Mouse (Mus musculus): ENCODE results near the gene Kansl2. TPM values are rescaled to one million over a fixed set of nuclear protein-coding genes. Genes with fewer than 3 reads are reported as not detected.

The Kansl2 gene
- polyA plus RNA-seq (2012; rRNA removed): 32.0 and 33.1 TPM in 2 replicates

GRCm38 (mm10) chr15:98533881-98534627 lies at the start of gene Kansl2:
Gene Kansl2, minus strand, starts transcription at chr15:98534264.
- peak; percentile 99 for DNase-seq
- WGBS: under 1% methylated on average over 70 of the region's 70 CpGs
- H3K4me1 ChIP-seq (ENCODE audit: control insufficient read depth, insufficient read depth, low read length): peaks cover 5% of the 10 kb centered on the region; the same call in 1 of the 2 replicates
- H3K27ac ChIP-seq (ENCODE audit: insufficient read depth, low read depth, low read length): peak within 1 kb of the TSS; percentile 98
- no peaks in the 10 kb centered on the region; the same call in 1 of the 2 replicates for H3K36me3 ChIP-seq (ENCODE audit: control insufficient read depth, insufficient read depth, low read length)
- TF ChIP-seq POLR2A (IDR thresholded peaks at IDR 0.05; ENCODE audit: low read depth, low read length) (peak; percentile 82), CTCF (conservative IDR thresholded peaks at IDR 0.05; ENCODE audit: insufficient read depth, insufficient read length, low read depth, low read length) (no peak)
- peak within 1 kb of the TSS; percentile 87 for H3K4me3 ChIP-seq (ENCODE audit: insufficient read depth, low read depth, low read length)
- no peaks in the 10 kb centered on the region for H3K27me3 ChIP-seq (replicated peaks; ENCODE audit: control insufficient read depth, insufficient read depth, low read length)

- DNase-seq: no peak
- TF ChIP-seq CTCF (conservative IDR thresholded peaks at IDR 0.05; ENCODE audit: insufficient read depth, insufficient read length, low read depth, low read length) (no peak), POLR2A (IDR thresholded peaks at IDR 0.05; ENCODE audit: low read depth, low read length) (no peak)
- H3K36me3 ChIP-seq (ENCODE audit: control insufficient read depth, insufficient read depth, low read length): no peaks in the 10 kb centered on the region
- peaks cover 11% of the 10 kb centered on the region; the same call in 1 of the 2 replicates for H3K4me1 ChIP-seq (ENCODE audit: control insufficient read depth, insufficient read depth, low read length)
- no peak overlapping the region for H3K27ac ChIP-seq (ENCODE audit: insufficient read depth, low read depth, low read length)
- no peak overlapping the region for H3K4me3 ChIP-seq (ENCODE audit: insufficient read depth, low read depth, low read length)
- 79% methylated on average over 8 of the region's 8 CpGs for WGBS
- no peaks in the 10 kb centered on the region for H3K27me3 ChIP-seq (replicated peaks; ENCODE audit: control insufficient read depth, insufficient read depth, low read length)
These were observed 48.9 kb upstream of the Kansl2 start for GRCm38 (mm10) chr15:98582996-98583395.

- H3K36me3 ChIP-seq (ENCODE audit: control insufficient read depth, insufficient read depth, low read length): no peaks in the 10 kb centered on the region
- H3K4me3 ChIP-seq (ENCODE audit: insufficient read depth, low read depth, low read length): no peak overlapping the region
- WGBS: 31% methylated on average over 8 of the region's 8 CpGs
- peaks cover 11% of the 10 kb centered on the region; the same call in 1 of the 2 replicates for H3K4me1 ChIP-seq (ENCODE audit: control insufficient read depth, insufficient read depth, low read length)
- peak; percentile 72 for DNase-seq
- no peaks in the 10 kb centered on the region for H3K27me3 ChIP-seq (replicated peaks; ENCODE audit: control insufficient read depth, insufficient read depth, low read length)
- no peak overlapping the region for H3K27ac ChIP-seq (ENCODE audit: insufficient read depth, low read depth, low read length)
- TF ChIP-seq CTCF (conservative IDR thresholded peaks at IDR 0.05; ENCODE audit: insufficient read depth, insufficient read length, low read depth, low read length) (no peak), POLR2A (IDR thresholded peaks at IDR 0.05; ENCODE audit: low read depth, low read length) (no peak)
These were observed 48.3 kb upstream of the Kansl2 start for GRCm38 (mm10) chr15:98582410-98582809.

DNA sequence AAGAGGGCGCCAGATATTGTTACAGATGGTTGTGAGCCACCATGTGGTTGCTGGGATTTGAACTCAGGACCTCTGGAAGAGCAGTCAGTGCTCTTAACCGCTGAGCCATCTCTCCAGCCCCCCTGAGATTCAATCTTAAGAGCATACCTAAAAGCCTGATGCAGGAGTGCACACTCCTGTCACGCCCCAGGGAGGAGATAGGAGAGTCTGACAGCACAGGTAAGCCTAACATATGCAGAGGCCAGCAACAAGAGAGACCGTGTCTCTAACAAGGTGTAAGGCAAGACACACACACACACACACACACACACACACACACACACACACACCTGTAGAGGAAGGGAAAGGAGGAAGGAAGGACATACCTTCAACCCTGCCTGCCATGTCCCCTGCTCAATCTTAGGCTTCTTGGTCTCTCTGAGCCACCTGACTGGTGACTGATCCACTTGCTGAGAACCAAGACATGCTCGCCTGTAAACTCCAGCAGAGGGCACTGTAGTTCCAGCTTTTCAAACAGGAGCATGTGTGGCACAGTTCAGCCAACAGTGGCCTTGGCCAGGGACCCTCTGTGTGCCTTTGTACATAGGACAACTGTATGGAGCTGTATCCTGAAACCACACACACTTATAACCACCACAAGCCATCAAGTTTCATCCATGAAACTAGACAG lies 45.9 kb upstream of the Kansl2 start:
- 44% methylated on average over 5 of the region's 5 CpGs for WGBS
- Histone ChIP-seq H3K36me3 (ENCODE audit: control insufficient read depth, insufficient read depth, low read length) (no peaks in the 10 kb centered on the region), H3K27ac (ENCODE audit: insufficient read depth, low read depth, low read length) (no peak overlapping the region), H3K4me3 (ENCODE audit: insufficient read depth, low read depth, low read length) (no peak overlapping the region), H3K4me1 (ENCODE audit: control insufficient read depth, insufficient read depth, low read length) (peaks cover 8% of the 10 kb centered on the region; the same call in 1 of the 2 replicates), H3K27me3 (replicated peaks; ENCODE audit: control insufficient read depth, insufficient read depth, low read length) (no peaks in the 10 kb centered on the region)
- peak; percentile 90 for DNase-seq
- peak; percentile 99 for TF ChIP-seq CTCF (conservative IDR thresholded peaks at IDR 0.05; ENCODE audit: insufficient read depth, insufficient read length, low read depth, low read length)
- no peak for TF ChIP-seq POLR2A (IDR thresholded peaks at IDR 0.05; ENCODE audit: low read depth, low read length)

- Histone ChIP-seq H3K4me3 (ENCODE audit: insufficient read depth, low read depth, low read length) (no peak overlapping the region), H3K27me3 (replicated peaks; ENCODE audit: control insufficient read depth, insufficient read depth, low read length) (no peaks in the 10 kb centered on the region), H3K4me1 (ENCODE audit: control insufficient read depth, insufficient read depth, low read length) (peaks cover 8% of the 10 kb centered on the region; the same call in 1 of the 2 replicates), H3K27ac (ENCODE audit: insufficient read depth, low read depth, low read length) (no peak overlapping the region), H3K36me3 (ENCODE audit: control insufficient read depth, insufficient read depth, low read length) (no peaks in the 10 kb centered on the region)
- no peak for DNase-seq
- WGBS: 83% methylated on average over 2 of the region's 2 CpGs
- TF ChIP-seq POLR2A (IDR thresholded peaks at IDR 0.05; ENCODE audit: low read depth, low read length): no peak
- no peak for TF ChIP-seq CTCF (conservative IDR thresholded peaks at IDR 0.05; ENCODE audit: insufficient read depth, insufficient read length, low read depth, low read length)
These were observed 45.2 kb upstream of the Kansl2 start for GRCm38 (mm10) chr15:98579310-98579709.

GRCm38 (mm10) chr15:98573293-98573692 lies 39.2 kb upstream of the Kansl2 start:
- no peak for DNase-seq
- H3K36me3 ChIP-seq (ENCODE audit: control insufficient read depth, insufficient read depth, low read length): no peaks in the 10 kb centered on the region
- H3K4me3 ChIP-seq (ENCODE audit: insufficient read depth, low read depth, low read length): no peak overlapping the region
- H3K4me1 ChIP-seq (ENCODE audit: control insufficient read depth, insufficient read depth, low read length): no peaks in the 10 kb centered on the region; the same call in 1 of the 2 replicates
- H3K27ac ChIP-seq (ENCODE audit: insufficient read depth, low read depth, low read length): no peak overlapping the region
- 75% methylated on average over 4 of the region's 4 CpGs for WGBS
- no peaks in the 10 kb centered on the region for H3K27me3 ChIP-seq (replicated peaks; ENCODE audit: control insufficient read depth, insufficient read depth, low read length)
- no peak for TF ChIP-seq CTCF (conservative IDR thresholded peaks at IDR 0.05; ENCODE audit: insufficient read depth, insufficient read length, low read depth, low read length)
- TF ChIP-seq POLR2A (IDR thresholded peaks at IDR 0.05; ENCODE audit: low read depth, low read length): no peak

Measured in kidney, adult 2 months (tissue).